Comparison of ENCODE assay signal across 24 mouse cellular contexts in the genomic region with DNA sequence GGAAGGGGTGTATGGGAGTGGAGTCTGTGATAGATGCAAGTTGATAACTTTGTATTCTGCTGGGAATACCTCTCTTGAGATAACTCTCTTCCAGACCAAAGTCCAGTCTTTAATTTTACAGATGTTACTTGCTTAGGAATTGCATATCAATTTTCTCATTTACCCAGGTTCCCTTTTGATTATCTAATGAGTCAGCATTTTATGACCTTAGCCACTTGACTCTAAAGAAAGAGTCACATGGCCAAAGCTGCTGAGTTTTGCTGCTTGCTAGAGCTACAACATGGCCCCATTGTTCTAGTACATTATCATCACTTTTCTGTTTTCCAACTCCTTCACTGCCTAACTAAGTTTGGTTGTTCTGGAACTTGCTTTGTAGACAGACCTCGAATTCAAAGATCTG.
"Had no signal": no experiment of that assay in that cellular context is flagged by ENCODE, and none has a peak within 500 bp of the region (broad histone marks: within the 10 kb centered on the region; RNA-seq: fewer than 3 reads in every experiment).

No protein-coding gene starts in this region.

- H3K27me3 ChIP-seq: lung, embryonic 15.5 days; megakaryocyte, embryonic 14.5 days; midbrain, embryonic 12.5 days; neural tube, embryonic 13.5 days; neural tube, embryonic 15.5 days; stomach, embryonic 15.5 days had no signal

- H3K4me3 ChIP-seq: lung, embryonic 15.5 days; megakaryocyte, embryonic 14.5 days; midbrain, embryonic 12.5 days; myocyte; neural tube, embryonic 13.5 days; neural tube, embryonic 15.5 days; stomach, embryonic 15.5 days had no signal

- H3K27ac ChIP-seq: lung, embryonic 15.5 days; macrophage; midbrain, embryonic 12.5 days; neural tube, embryonic 13.5 days; neural tube, embryonic 15.5 days; stomach, embryonic 15.5 days; stomach, postnatal 0 days had no signal

- H3K36me3 ChIP-seq: lung, embryonic 15.5 days; midbrain, embryonic 12.5 days; neural tube, embryonic 13.5 days; neural tube, embryonic 15.5 days; stomach, embryonic 15.5 days had no signal

- ATAC-seq: liver, postnatal 0 days; lung, postnatal 0 days; midbrain, embryonic 16.5 days had no signal

- H3K4me2 ChIP-seq: lung, embryonic 15.5 days; midbrain, embryonic 12.5 days; neural tube, embryonic 13.5 days; neural tube, embryonic 15.5 days; stomach, embryonic 15.5 days had no signal

- H3K4me1 ChIP-seq: lung, embryonic 15.5 days; megakaryocyte, embryonic 14.5 days; midbrain, embryonic 12.5 days; neural tube, embryonic 13.5 days; neural tube, embryonic 15.5 days; stomach, embryonic 15.5 days had no signal

- DNase-seq: liver, postnatal 0 days; lung, adult 2 months; lung, postnatal 14 days; lung, postnatal 36 days; midbrain, embryonic 14.5 days; retina, postnatal 1 day; right cerebral cortex, adult 18-20 months; right cerebral cortex, postnatal 25 days; right cerebral cortex, postnatal 4 days; spleen, adult 18-20 months; thymus, adult 2 months; thymus, postnatal 25 days; thymus, postnatal 4 days had no signal

- H3K9me3 ChIP-seq: lung, embryonic 15.5 days; megakaryocyte, embryonic 14.5 days; midbrain, embryonic 12.5 days; neural tube, embryonic 13.5 days; neural tube, embryonic 15.5 days; stomach, embryonic 15.5 days had no signal

- H3K9ac ChIP-seq: liver, postnatal 0 days; lung, embryonic 15.5 days; midbrain, embryonic 12.5 days; neural tube, embryonic 13.5 days; neural tube, embryonic 15.5 days; stomach, embryonic 15.5 days had no signal
